Mouse (Mus musculus): Measurements from ENCODE around the gene Oxnad1. TPM values are rescaled to one million over a fixed set of nuclear protein-coding genes. Genes with fewer than 3 reads are reported as not detected.
"Not testable (repeated sequence)": the region's sequence is repeated elsewhere in the genome, so short reads cannot be mapped to it uniquely, and the experiment has no call there.

Gene Oxnad1
- polyA plus RNA-seq, 1 experiment from 2014 or later = 27.2 TPM

- Histone ChIP-seq H3K27ac (ENCODE audit: low read depth, low read length) (no peak overlapping the region), H3K4me3 (ENCODE audit: low read depth, low read length) (no peak overlapping the region), H3K4me2 (no peak overlapping the region), H3K36me3 (ENCODE audit: control insufficient read depth, insufficient read depth, low read length) (no peaks in the 10 kb centered on the region), H3K9ac (ENCODE audit: low read depth, low read length) (no peak overlapping the region), H3K4me1 (replicated peaks; ENCODE audit: control insufficient read depth, insufficient read depth, low read length) (no peaks in the 10 kb centered on the region; the same call in 1 of the 2 replicates), H3K27me3 (replicated peaks; ENCODE audit: control insufficient read depth, insufficient read depth, low read length) (no peaks in the 10 kb centered on the region), H3K9me3 (ENCODE audit: control insufficient read depth, low read length) (no peaks in the 10 kb centered on the region)
- DNase-seq (ENCODE audit: low spot score) (no peak), ATAC-seq (replicated peaks; ENCODE audit: low FRiP score) (no peak)
- 71% methylated on average over 11 of the region's 11 CpGs for WGBS
These were observed 36.1 kb downstream of the Oxnad1 start for GRCm38 (mm10) chr14:32120940-32121919.

GRCm38 (mm10) chr14:32121920-32122315 lies 36.7 kb downstream of the Oxnad1 start:
- Histone ChIP-seq H3K9me3 (ENCODE audit: control insufficient read depth, low read length) (no peaks in the 10 kb centered on the region), H3K36me3 (ENCODE audit: control insufficient read depth, insufficient read depth, low read length) (no peaks in the 10 kb centered on the region), H3K4me3 (ENCODE audit: low read depth, low read length) (no peak overlapping the region), H3K27ac (ENCODE audit: low read depth, low read length) (no peak overlapping the region), H3K4me2 (no peak overlapping the region), H3K27me3 (replicated peaks; ENCODE audit: control insufficient read depth, insufficient read depth, low read length) (no peaks in the 10 kb centered on the region), H3K4me1 (replicated peaks; ENCODE audit: control insufficient read depth, insufficient read depth, low read length) (no peaks in the 10 kb centered on the region; the same call in 1 of the 2 replicates), H3K9ac (ENCODE audit: low read depth, low read length) (no peak overlapping the region)
- peak; percentile 62; the same call in 1 of the 2 replicates for ATAC-seq (replicated peaks; ENCODE audit: low FRiP score)
- DNase-seq (ENCODE audit: low spot score) = no peak
- 41% methylated on average over 2 of the region's 2 CpGs for WGBS

- Histone ChIP-seq H3K27ac (ENCODE audit: low read depth, low read length) (no peak overlapping the region), H3K36me3 (ENCODE audit: control insufficient read depth, insufficient read depth, low read length) (no peaks in the 10 kb centered on the region), H3K4me2 (no peak overlapping the region), H3K9ac (ENCODE audit: low read depth, low read length) (no peak overlapping the region), H3K9me3 (ENCODE audit: control insufficient read depth, low read length) (no peaks in the 10 kb centered on the region), H3K4me1 (replicated peaks; ENCODE audit: control insufficient read depth, insufficient read depth, low read length) (no peaks in the 10 kb centered on the region; the same call in 1 of the 2 replicates), H3K4me3 (ENCODE audit: low read depth, low read length) (no peak overlapping the region), H3K27me3 (replicated peaks; ENCODE audit: control insufficient read depth, insufficient read depth, low read length) (no peaks in the 10 kb centered on the region)
- 59% methylated on average over 3 of the region's 3 CpGs for WGBS
- DNase-seq (ENCODE audit: low spot score) (no peak), ATAC-seq (replicated peaks; ENCODE audit: low FRiP score) (no peak)
These were observed 39.1 kb downstream of the Oxnad1 start for GRCm38 (mm10) chr14:32124261-32124660.

GRCm38 (mm10) chr14:32125256-32125655 lies 40.1 kb downstream of the Oxnad1 start:
- not testable (repeated sequence) for H3K4me2 ChIP-seq; H3K9ac ChIP-seq (ENCODE audit: low read depth, low read length); H3K27ac ChIP-seq (ENCODE audit: low read depth, low read length); H3K36me3 ChIP-seq (ENCODE audit: control insufficient read depth, insufficient read depth, low read length); H3K4me3 ChIP-seq (ENCODE audit: low read depth, low read length); ATAC-seq (replicated peaks; ENCODE audit: low FRiP score); H3K27me3 ChIP-seq (replicated peaks; ENCODE audit: control insufficient read depth, insufficient read depth, low read length); H3K9me3 ChIP-seq (ENCODE audit: control insufficient read depth, low read length); DNase-seq (ENCODE audit: low spot score); H3K4me1 ChIP-seq (replicated peaks; ENCODE audit: control insufficient read depth, insufficient read depth, low read length)
- 70% methylated on average over 5 of the region's 5 CpGs for WGBS

GRCm38 (mm10) chr14:32128409-32128808 lies 43.2 kb downstream of the Oxnad1 start:
- Histone ChIP-seq H3K27me3 (replicated peaks; ENCODE audit: control insufficient read depth, insufficient read depth, low read length) (no peaks in the 10 kb centered on the region), H3K9me3 (ENCODE audit: control insufficient read depth, low read length) (no peaks in the 10 kb centered on the region), H3K4me3 (ENCODE audit: low read depth, low read length) (no peak overlapping the region), H3K27ac (ENCODE audit: low read depth, low read length) (no peak overlapping the region), H3K4me2 (no peak overlapping the region), H3K4me1 (replicated peaks; ENCODE audit: control insufficient read depth, insufficient read depth, low read length) (peaks cover 12% of the 10 kb centered on the region), H3K9ac (ENCODE audit: low read depth, low read length) (no peak overlapping the region), H3K36me3 (ENCODE audit: control insufficient read depth, insufficient read depth, low read length) (no peaks in the 10 kb centered on the region)
- ATAC-seq (replicated peaks; ENCODE audit: low FRiP score) (no peak), DNase-seq (ENCODE audit: low spot score) (no peak)
- WGBS = 66% methylated on average over 5 of the region's 5 CpGs

GRCm38 (mm10) chr14:32131836-32132235 lies 46.7 kb downstream of the Oxnad1 start:
- Histone ChIP-seq H3K27me3 (replicated peaks; ENCODE audit: control insufficient read depth, insufficient read depth, low read length) (no peaks in the 10 kb centered on the region), H3K36me3 (ENCODE audit: control insufficient read depth, insufficient read depth, low read length) (no peaks in the 10 kb centered on the region), H3K4me2 (no peak overlapping the region), H3K4me1 (replicated peaks; ENCODE audit: control insufficient read depth, insufficient read depth, low read length) (peaks cover 39% of the 10 kb centered on the region), H3K4me3 (ENCODE audit: low read depth, low read length) (no peak overlapping the region), H3K9ac (ENCODE audit: low read depth, low read length) (no peak overlapping the region), H3K27ac (ENCODE audit: low read depth, low read length) (no peak overlapping the region), H3K9me3 (ENCODE audit: control insufficient read depth, low read length) (no peaks in the 10 kb centered on the region)
- no peak for DNase-seq (ENCODE audit: low spot score)
- ATAC-seq (replicated peaks; ENCODE audit: low FRiP score) = peak; percentile 78
- 18% methylated on average over 4 of the region's 4 CpGs for WGBS

GRCm38 (mm10) chr14:32134293-32134692 lies 49.1 kb downstream of the Oxnad1 start:
- no peak overlapping the region for H3K4me3 ChIP-seq (ENCODE audit: low read depth, low read length)
- 15% methylated on average over 2 of the region's 2 CpGs for WGBS
- H3K27me3 ChIP-seq (replicated peaks; ENCODE audit: control insufficient read depth, insufficient read depth, low read length) = no peaks in the 10 kb centered on the region
- peak overlapping the region; percentile 40 for H3K27ac ChIP-seq (ENCODE audit: low read depth, low read length)
- H3K4me1 ChIP-seq (replicated peaks; ENCODE audit: control insufficient read depth, insufficient read depth, low read length) = peaks cover 39% of the 10 kb centered on the region
- DNase-seq (ENCODE audit: low spot score) (no peak), ATAC-seq (replicated peaks; ENCODE audit: low FRiP score) (peak; percentile 78)
- no peaks in the 10 kb centered on the region for H3K9me3 ChIP-seq (ENCODE audit: control insufficient read depth, low read length)
- no peaks in the 10 kb centered on the region for H3K36me3 ChIP-seq (ENCODE audit: control insufficient read depth, insufficient read depth, low read length)
- peak overlapping the region; percentile 37 for H3K4me2 ChIP-seq
- H3K9ac ChIP-seq (ENCODE audit: low read depth, low read length) = no peak overlapping the region

- H3K4me2 ChIP-seq; H3K36me3 ChIP-seq (ENCODE audit: control insufficient read depth, insufficient read depth, low read length); H3K4me3 ChIP-seq (ENCODE audit: low read depth, low read length); H3K27ac ChIP-seq (ENCODE audit: low read depth, low read length); DNase-seq (ENCODE audit: low spot score); H3K9me3 ChIP-seq (ENCODE audit: control insufficient read depth, low read length); H3K27me3 ChIP-seq (replicated peaks; ENCODE audit: control insufficient read depth, insufficient read depth, low read length); H3K9ac ChIP-seq (ENCODE audit: low read depth, low read length); ATAC-seq (replicated peaks; ENCODE audit: low FRiP score): not testable (repeated sequence)
- H3K4me1 ChIP-seq (replicated peaks; ENCODE audit: control insufficient read depth, insufficient read depth, low read length) = peaks cover 38% of the 10 kb centered on the region
- WGBS = 37% methylated on average over 3 of the region's 3 CpGs
These were observed 51.3 kb downstream of the Oxnad1 start for GRCm38 (mm10) chr14:32136467-32136866.
